In the genomic region with DNA sequence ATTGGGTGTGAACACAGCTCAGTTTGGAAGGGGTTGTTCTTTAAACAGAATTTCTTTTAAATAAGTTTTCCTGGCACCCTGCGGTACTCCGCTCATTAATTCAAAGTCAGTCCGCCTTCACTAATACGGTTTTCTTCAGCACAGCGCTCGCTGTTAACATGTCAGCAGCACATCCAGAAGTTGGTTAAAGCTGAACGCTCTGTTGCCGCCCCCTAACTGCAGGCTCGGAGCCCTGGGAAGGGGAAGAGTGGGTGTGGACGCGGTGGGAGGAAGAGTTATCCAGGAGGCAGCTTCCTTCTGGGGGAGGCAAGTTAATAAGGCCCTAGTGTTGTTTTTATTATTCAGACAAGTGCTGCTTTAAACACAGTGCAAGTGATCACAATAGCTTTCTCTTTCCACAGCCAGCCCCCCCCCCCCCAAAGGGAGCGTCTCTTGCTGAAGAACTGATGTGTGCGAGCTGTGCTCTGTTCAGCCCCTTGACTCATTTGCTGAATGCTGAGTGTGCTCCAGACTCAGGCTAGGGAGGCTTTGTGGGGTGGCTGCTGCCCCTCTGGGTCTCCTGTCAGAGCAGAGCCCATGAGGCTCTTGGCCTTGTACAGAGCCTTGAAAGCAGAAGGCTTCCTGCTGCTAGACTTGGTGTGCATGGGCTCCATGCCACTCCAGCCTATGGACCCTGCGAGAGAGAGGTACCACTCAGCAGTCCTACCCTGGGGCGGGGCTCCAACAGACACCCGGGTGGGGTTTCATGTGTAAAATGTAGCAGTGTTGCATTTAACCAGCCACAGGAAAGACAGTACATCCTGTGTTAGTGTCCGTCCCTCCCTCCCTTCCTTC, we compare ENCODE assay signal across 7 mouse cellular contexts. TPM values are rescaled to one million over a fixed set of nuclear protein-coding genes. Genes with fewer than 3 reads are reported as not detected.
DNase-seq lines count a peak whose midpoint lies in the region; ATAC-seq and TF ChIP-seq lines count a peak whose summit lies in the region.

No protein-coding gene starts in this region.

- H3K4me1 ChIP-seq in lung, embryonic 15.5 days: peaks cover 45% of the 10 kb centered on the region
- peaks cover 41% of the 10 kb centered on the region for H3K4me1 ChIP-seq in lung, adult 2 months (ENCODE audit: control insufficient read depth, insufficient read depth, low read length)
- H3K4me1 ChIP-seq in forebrain, embryonic 12.5 days: peaks cover 24% of the 10 kb centered on the region

- TF ChIP-seq CTCF in lung, adult 2 months (IDR thresholded peaks at IDR 0.05; ENCODE audit: insufficient read depth, low read length): no peak

- peak overlapping the region; percentile 85 for H3K27ac ChIP-seq in lung, embryonic 15.5 days
- H3K27ac ChIP-seq in forebrain, embryonic 12.5 days: peak overlapping the region; percentile 73

- no peaks in the 10 kb centered on the region for H3K9me3 ChIP-seq in lung, embryonic 15.5 days
- H3K9me3 ChIP-seq in forebrain, embryonic 12.5 days: no peaks in the 10 kb centered on the region

- no peaks in the 10 kb centered on the region for H3K27me3 ChIP-seq in lung, embryonic 15.5 days
- no peaks in the 10 kb centered on the region for H3K27me3 ChIP-seq in forebrain, embryonic 12.5 days

- no peak overlapping the region for H3K4me3 ChIP-seq in lung, embryonic 15.5 days
- H3K4me3 ChIP-seq in lung, adult 2 months (replicated peaks; ENCODE audit: extremely low read depth, low read depth, low read length): no peak overlapping the region
- no peak overlapping the region for H3K4me3 ChIP-seq in forebrain, embryonic 12.5 days (replicated peaks)

- TF ChIP-seq POLR2A in lung, adult 2 months (IDR thresholded peaks at IDR 0.05; ENCODE audit: borderline replicate concordance, extremely low read depth, low read depth, low read length): no peak

- no peak overlapping the region for H3K9ac ChIP-seq in lung, embryonic 15.5 days
- H3K9ac ChIP-seq in forebrain, embryonic 12.5 days: peak overlapping the region; percentile 29; the same call in 1 of the 2 replicates

- peak overlapping the region; percentile 15; the same call in 1 of the 2 replicates for H3K4me2 ChIP-seq in lung, embryonic 15.5 days
- H3K4me2 ChIP-seq in forebrain, embryonic 12.5 days: peak overlapping the region; percentile 35

- WGBS in lung, embryonic 15.5 days: 43% methylated on average over 17 of the region's 17 CpGs
- 26% methylated on average over 17 of the region's 17 CpGs for WGBS in lung, adult 2 months
- WGBS in forebrain, embryonic 12.5 days: 21% methylated on average over 17 of the region's 17 CpGs

- ATAC-seq in lung, embryonic 15.5 days (ENCODE audit: borderline replicate concordance, extremely low read depth, low FRiP score, low TSS enrichment): 0 out of 2 replicates have a peak, but pooled peaks have one; percentile 28
- ATAC-seq in forebrain, embryonic 12.5 days (ENCODE audit: low FRiP score): peak; percentile 23; the same call in 1 of the 2 replicates

- DNase-seq in lung, adult 2 months: no peak
- DNase-seq in induced T-regulatory cell, adult 2 months (ENCODE audit: low read depth): peak; percentile 12
- peak; percentile 52 for DNase-seq in retina, postnatal 1 day
- no peak for DNase-seq in urinary bladder, postnatal 4 days (ENCODE audit: low spot score in 2 of 2)
- DNase-seq in urinary bladder, adult 18-20 months (ENCODE audit: low spot score in 2 of 2): no peak

- H3K36me3 ChIP-seq in lung, embryonic 15.5 days: peaks cover 4% of the 10 kb centered on the region; the same call in 1 of the 2 replicates
- 0 out of 2 replicates have a peak, but pooled peaks cover 4% of the 10 kb centered on the region for H3K36me3 ChIP-seq in forebrain, embryonic 12.5 days (replicated peaks)

RNA-seq across cellular contexts. Expression of a gene that starts 20.7 kb away (rescaled TPM):
- polyA plus RNA-seq in lung, embryonic 15.5 days (2015; fragmentation: Nextera tagmentation; extraction: Ambion mirVana): 68.9 and 73.9 TPM in 2 replicates
- 123 and 133 TPM in 2 replicates for polyA plus RNA-seq in lung, adult 2 months (2012; rRNA removed)
- polyA plus RNA-seq in forebrain, embryonic 12.5 days (2016; fragmentation: Nextera tagmentation; extraction: Ambion mirVana): 67.2 and 67.6 TPM in 2 replicates

Comparison
In these comparisons a context has a peak if more than half of its experiments do, and no peak if none do; other contexts are left out.
1. DNase-seq: peak in induced T-regulatory cell, adult 2 months (single experiment) and retina, postnatal 1 day (single experiment); none in lung, adult 2 months (single experiment), urinary bladder, postnatal 4 days (0 of 2) and urinary bladder, adult 18-20 months (0 of 2).